Mouse (Mus musculus): Measurements from ENCODE around the gene Prc1. TPM values are rescaled to one million over a fixed set of nuclear protein-coding genes. Genes with fewer than 3 reads are reported as not detected.
A peak's percentile ranks its signal among the peaks of the same experiment; 100 is the strongest.

Prc1 gene
- polyA plus RNA-seq, 1 experiment from 2014 or later: 102 TPM

- H3K9me3 ChIP-seq (ENCODE audit: control insufficient read depth, low read length): no peaks in the 10 kb centered on the region
- ATAC-seq: peak; percentile 97
- H3K4me3 ChIP-seq (ENCODE audit: low read length): peak overlapping the region; percentile 71
- no peaks in the 10 kb centered on the region for H3K27me3 ChIP-seq (replicated peaks; ENCODE audit: control insufficient read depth, insufficient read depth, low read length)
- 0 out of 2 replicates have a peak, but pooled peaks cover 5% of the 10 kb centered on the region for H3K36me3 ChIP-seq (ENCODE audit: control insufficient read depth, insufficient read depth, low read length)
- under 1% methylated on average over 45 of the region's 45 CpGs for WGBS
- peak overlapping the region; percentile 91 for H3K4me2 ChIP-seq (ENCODE audit: low read depth, low read length)
- peaks cover 26% of the 10 kb centered on the region for H3K4me1 ChIP-seq (ENCODE audit: control insufficient read depth, insufficient read depth, low read length)
- peak overlapping the region; percentile 81 for H3K9ac ChIP-seq (ENCODE audit: low read depth, low read length)
- H3K27ac ChIP-seq (ENCODE audit: low read length): peak overlapping the region; percentile 89
Observed at GRCm38 (mm10) chr7:80339793-80340628, 45.8 kb downstream of the Prc1 start.

GRCm38 (mm10) chr7:80340793-80341192 lies 46.5 kb downstream of the Prc1 start, which contains the start of gene Unc45a:
Gene Unc45a (minus strand): TSS chr7:80341005.
- Histone ChIP-seq H3K27me3 (replicated peaks; ENCODE audit: control insufficient read depth, insufficient read depth, low read length) (no peaks in the 10 kb centered on the region), H3K4me3 (ENCODE audit: low read length) (peak within 1 kb of the TSS; percentile 71), H3K4me1 (ENCODE audit: control insufficient read depth, insufficient read depth, low read length) (peaks cover 26% of the 10 kb centered on the region), H3K27ac (ENCODE audit: low read length) (peak within 1 kb of the TSS; percentile 89), H3K36me3 (ENCODE audit: control insufficient read depth, insufficient read depth, low read length) (0 out of 2 replicates have a peak, but pooled peaks cover 7% of the 10 kb centered on the region), H3K9me3 (ENCODE audit: control insufficient read depth, low read length) (no peaks in the 10 kb centered on the region), H3K4me2 (ENCODE audit: low read depth, low read length) (peak within 1 kb of the TSS; percentile 91), H3K9ac (ENCODE audit: low read depth, low read length) (peak within 1 kb of the TSS; percentile 81)
- peak; percentile 66 for ATAC-seq
- 2% methylated on average over 11 of the region's 11 CpGs for WGBS

- Histone ChIP-seq H3K4me3 (ENCODE audit: low read length) (no peak overlapping the region), H3K27me3 (replicated peaks; ENCODE audit: control insufficient read depth, insufficient read depth, low read length) (no peaks in the 10 kb centered on the region), H3K4me2 (ENCODE audit: low read depth, low read length) (no peak overlapping the region), H3K4me1 (ENCODE audit: control insufficient read depth, insufficient read depth, low read length) (peaks cover 26% of the 10 kb centered on the region), H3K27ac (ENCODE audit: low read length) (no peak overlapping the region), H3K36me3 (ENCODE audit: control insufficient read depth, insufficient read depth, low read length) (0 out of 2 replicates have a peak, but pooled peaks cover 3% of the 10 kb centered on the region), H3K9ac (ENCODE audit: low read depth, low read length) (no peak overlapping the region), H3K9me3 (ENCODE audit: control insufficient read depth, low read length) (no peaks in the 10 kb centered on the region)
- 77% methylated on average over 7 of the region's 7 CpGs for WGBS
- ATAC-seq: no peak
Observed at GRCm38 (mm10) chr7:80341793-80342192, 47.5 kb downstream of the Prc1 start.

GRCm38 (mm10) chr7:80342858-80343257 lies 48.6 kb downstream of the Prc1 start, which contains the start of gene Hddc3:
Gene Hddc3 (plus strand): TSS chr7:80343104.
- Histone ChIP-seq H3K27ac (ENCODE audit: low read length) (peak within 1 kb of the TSS; percentile 45; the same call in 1 of the 2 replicates), H3K9ac (ENCODE audit: low read depth, low read length) (peak within 1 kb of the TSS; percentile 89), H3K4me1 (ENCODE audit: control insufficient read depth, insufficient read depth, low read length) (peaks cover 25% of the 10 kb centered on the region), H3K4me2 (ENCODE audit: low read depth, low read length) (peak within 1 kb of the TSS; percentile 88), H3K27me3 (replicated peaks; ENCODE audit: control insufficient read depth, insufficient read depth, low read length) (no peaks in the 10 kb centered on the region), H3K4me3 (ENCODE audit: low read length) (peak within 1 kb of the TSS; percentile 65), H3K9me3 (ENCODE audit: control insufficient read depth, low read length) (no peaks in the 10 kb centered on the region), H3K36me3 (ENCODE audit: control insufficient read depth, insufficient read depth, low read length) (0 out of 2 replicates have a peak, but pooled peaks cover 2% of the 10 kb centered on the region)
- ATAC-seq: peak; percentile 19
- WGBS: under 1% methylated on average over 25 of the region's 25 CpGs

GRCm38 (mm10) chr7:80343270-80344018 lies 49.2 kb downstream of the Prc1 start:
- H3K9ac ChIP-seq (ENCODE audit: low read depth, low read length): peak overlapping the region; percentile 89
- H3K4me1 ChIP-seq (ENCODE audit: control insufficient read depth, insufficient read depth, low read length): peaks cover 21% of the 10 kb centered on the region
- H3K9me3 ChIP-seq (ENCODE audit: control insufficient read depth, low read length): no peaks in the 10 kb centered on the region
- no peaks in the 10 kb centered on the region for H3K27me3 ChIP-seq (replicated peaks; ENCODE audit: control insufficient read depth, insufficient read depth, low read length)
- peak; percentile 4; the same call in 1 of the 2 replicates for ATAC-seq
- H3K4me2 ChIP-seq (ENCODE audit: low read depth, low read length): peak overlapping the region; percentile 88
- WGBS: 25% methylated on average over 19 of the region's 19 CpGs
- H3K36me3 ChIP-seq (ENCODE audit: control insufficient read depth, insufficient read depth, low read length): 0 out of 2 replicates have a peak, but pooled peaks cover 2% of the 10 kb centered on the region
- peak overlapping the region; percentile 45; the same call in 1 of the 2 replicates for H3K27ac ChIP-seq (ENCODE audit: low read length)
- H3K4me3 ChIP-seq (ENCODE audit: low read length): peak overlapping the region; percentile 65

GRCm38 (mm10) chr7:80346173-80346572 lies 51.9 kb downstream of the Prc1 start:
- no peak for ATAC-seq
- Histone ChIP-seq H3K27me3 (replicated peaks; ENCODE audit: control insufficient read depth, insufficient read depth, low read length) (no peaks in the 10 kb centered on the region), H3K4me2 (ENCODE audit: low read depth, low read length) (no peak overlapping the region), H3K9me3 (ENCODE audit: control insufficient read depth, low read length) (no peaks in the 10 kb centered on the region), H3K4me1 (ENCODE audit: control insufficient read depth, insufficient read depth, low read length) (peaks cover 14% of the 10 kb centered on the region; the same call in 1 of the 2 replicates), H3K36me3 (ENCODE audit: control insufficient read depth, insufficient read depth, low read length) (0 out of 2 replicates have a peak, but pooled peaks cover 2% of the 10 kb centered on the region), H3K27ac (ENCODE audit: low read length) (no peak overlapping the region), H3K4me3 (ENCODE audit: low read length) (no peak overlapping the region), H3K9ac (ENCODE audit: low read depth, low read length) (no peak overlapping the region)
- WGBS: 95% methylated on average over 9 of the region's 9 CpGs

- Histone ChIP-seq H3K27me3 (replicated peaks; ENCODE audit: control insufficient read depth, insufficient read depth, low read length) (no peaks in the 10 kb centered on the region), H3K9ac (ENCODE audit: low read depth, low read length) (no peak overlapping the region), H3K4me3 (ENCODE audit: low read length) (no peak overlapping the region), H3K4me1 (ENCODE audit: control insufficient read depth, insufficient read depth, low read length) (peaks cover 13% of the 10 kb centered on the region; the same call in 1 of the 2 replicates), H3K36me3 (ENCODE audit: control insufficient read depth, insufficient read depth, low read length) (0 out of 2 replicates have a peak, but pooled peaks cover 2% of the 10 kb centered on the region), H3K4me2 (ENCODE audit: low read depth, low read length) (no peak overlapping the region), H3K27ac (ENCODE audit: low read length) (peak overlapping the region; percentile 68; the same call in 1 of the 2 replicates), H3K9me3 (ENCODE audit: control insufficient read depth, low read length) (no peaks in the 10 kb centered on the region)
- WGBS: 80% methylated on average over 5 of the region's 5 CpGs
- no peak for ATAC-seq
Observed at GRCm38 (mm10) chr7:80346830-80347229, 52.6 kb downstream of the Prc1 start.

- peak; percentile 58 for ATAC-seq
- H3K27ac ChIP-seq (ENCODE audit: low read length): peak overlapping the region; percentile 68
- WGBS: 49% methylated on average over 13 of the region's 13 CpGs
- H3K9me3 ChIP-seq (ENCODE audit: control insufficient read depth, low read length): no peaks in the 10 kb centered on the region
- H3K4me3 ChIP-seq (ENCODE audit: low read length): no peak overlapping the region
- H3K4me1 ChIP-seq (ENCODE audit: control insufficient read depth, insufficient read depth, low read length): peaks cover 9% of the 10 kb centered on the region; the same call in 1 of the 2 replicates
- H3K36me3 ChIP-seq (ENCODE audit: control insufficient read depth, insufficient read depth, low read length): 0 out of 2 replicates have a peak, but pooled peaks cover 2% of the 10 kb centered on the region
- no peaks in the 10 kb centered on the region for H3K27me3 ChIP-seq (replicated peaks; ENCODE audit: control insufficient read depth, insufficient read depth, low read length)
- H3K4me2 ChIP-seq (ENCODE audit: low read depth, low read length): no peak overlapping the region
- no peak overlapping the region for H3K9ac ChIP-seq (ENCODE audit: low read depth, low read length)
Observed at GRCm38 (mm10) chr7:80347670-80348586, 53.7 kb downstream of the Prc1 start.
